8 mouse cellular contexts compared by ENCODE assay signal in genomic region chr9:15045084-15045669, GRCm38 (mm10). TPM values are rescaled to one million over a fixed set of nuclear protein-coding genes. Genes with fewer than 3 reads are reported as not detected.
DNase-seq lines count a peak whose midpoint lies in the region; ATAC-seq lines count a peak whose summit lies in the region.

Gene Panx1 (minus strand): TSS chr9:15045478.

- H3K9ac ChIP-seq in heart, embryonic 15.5 days = peak within 1 kb of the TSS; percentile 86
- peak within 1 kb of the TSS; percentile 45; the same call in 1 of the 2 replicates for H3K9ac ChIP-seq in liver, embryonic 15.5 days
- peak within 1 kb of the TSS; percentile 94 for H3K9ac ChIP-seq in neural tube, embryonic 11.5 days (ENCODE audit: low read length)
- peak within 1 kb of the TSS; percentile 88 for H3K9ac ChIP-seq in stomach, embryonic 16.5 days (ENCODE audit: low read length)

- H3K27ac ChIP-seq in forebrain, embryonic 10.5 days = peak within 1 kb of the TSS; percentile 95
- H3K27ac ChIP-seq in heart, embryonic 15.5 days = peak within 1 kb of the TSS; percentile 81
- no peak within 1 kb of the TSS for H3K27ac ChIP-seq in liver, embryonic 15.5 days (replicated peaks)
- H3K27ac ChIP-seq in neural tube, embryonic 11.5 days (ENCODE audit: low read depth, low read length) = peak within 1 kb of the TSS; percentile 90
- H3K27ac ChIP-seq in stomach, embryonic 16.5 days (ENCODE audit: low read length) = peak within 1 kb of the TSS; percentile 82

- DNase-seq in forebrain, embryonic 10.5 days (ENCODE audit: extremely low spot score, low spot score) = peak; percentile 80
- peak; percentile 82 for DNase-seq in kidney, postnatal 10 days
- DNase-seq in neural tube, embryonic 11.5 days (ENCODE audit: low spot score) = peak; percentile 90

- no peak for ATAC-seq in erythroblast, adult 5-6 weeks (replicated peaks; ENCODE audit: low FRiP score, poor library complexity, severe bottlenecking)
- peak; percentile 73 for ATAC-seq in heart, embryonic 15.5 days (replicated peaks; ENCODE audit: insufficient number of reproducible peaks, insufficient read depth, low FRiP score, low read depth)
- peak; percentile 59 for ATAC-seq in liver, embryonic 15.5 days (ENCODE audit: insufficient read depth)
- peak; percentile 84 for ATAC-seq in neural tube, embryonic 11.5 days (ENCODE audit: insufficient read depth, low FRiP score, low TSS enrichment)
- peak; percentile 86 for ATAC-seq in stomach, embryonic 16.5 days (ENCODE audit: insufficient read depth, low FRiP score)

- H3K4me3 ChIP-seq in erythroblast, embryonic 14.5 days (replicated peaks) = peak within 1 kb of the TSS; percentile 57
- peak within 1 kb of the TSS; percentile 92 for H3K4me3 ChIP-seq in forebrain, embryonic 10.5 days
- peak within 1 kb of the TSS; percentile 91 for H3K4me3 ChIP-seq in heart, embryonic 15.5 days
- peak within 1 kb of the TSS; percentile 62 for H3K4me3 ChIP-seq in liver, embryonic 15.5 days (replicated peaks)
- H3K4me3 ChIP-seq in neural tube, embryonic 11.5 days (ENCODE audit: low read depth, low read length) = peak within 1 kb of the TSS; percentile 67
- H3K4me3 ChIP-seq in stomach, embryonic 16.5 days (replicated peaks; ENCODE audit: low read length) = peak within 1 kb of the TSS; percentile 74

- no peaks in the 10 kb centered on the region for H3K36me3 ChIP-seq in erythroblast, embryonic 14.5 days (ENCODE audit: control insufficient read depth)
- H3K36me3 ChIP-seq in forebrain, embryonic 10.5 days (replicated peaks) = peaks cover 16% of the 10 kb centered on the region
- H3K36me3 ChIP-seq in heart, embryonic 15.5 days = no peaks in the 10 kb centered on the region
- no peaks in the 10 kb centered on the region for H3K36me3 ChIP-seq in liver, embryonic 15.5 days (replicated peaks)
- H3K36me3 ChIP-seq in neural tube, embryonic 11.5 days (ENCODE audit: control insufficient read depth, insufficient read depth, low read length) = no peaks in the 10 kb centered on the region
- H3K36me3 ChIP-seq in stomach, embryonic 16.5 days (ENCODE audit: control insufficient read depth, insufficient read depth, low read length) = no peaks in the 10 kb centered on the region

- 0% methylated on average over 63 of the region's 68 CpGs for WGBS in forebrain, embryonic 10.5 days
- WGBS in heart, embryonic 15.5 days = under 1% methylated on average over 68 of the region's 68 CpGs
- under 1% methylated on average over 68 of the region's 68 CpGs for WGBS in liver, embryonic 15.5 days (ENCODE audit: insufficient replicate concordance)
- WGBS in neural tube, embryonic 11.5 days = under 1% methylated on average over 65 of the region's 68 CpGs
- WGBS in stomach, embryonic 16.5 days = 1% methylated on average over 61 of the region's 68 CpGs

- H3K4me1 ChIP-seq in erythroblast, embryonic 14.5 days (ENCODE audit: control insufficient read depth) = peaks cover 7% of the 10 kb centered on the region
- peaks cover 27% of the 10 kb centered on the region for H3K4me1 ChIP-seq in forebrain, embryonic 10.5 days
- H3K4me1 ChIP-seq in heart, embryonic 15.5 days (replicated peaks) = peaks cover 14% of the 10 kb centered on the region
- peaks cover 5% of the 10 kb centered on the region; the same call in 1 of the 2 replicates for H3K4me1 ChIP-seq in liver, embryonic 15.5 days (replicated peaks)
- peaks cover 9% of the 10 kb centered on the region; the same call in 1 of the 2 replicates for H3K4me1 ChIP-seq in neural tube, embryonic 11.5 days (ENCODE audit: control insufficient read depth, insufficient read depth, low read length)
- H3K4me1 ChIP-seq in stomach, embryonic 16.5 days (ENCODE audit: control insufficient read depth, insufficient read depth, low read length) = peaks cover 8% of the 10 kb centered on the region; the same call in 1 of the 2 replicates

- peak within 1 kb of the TSS; percentile 90 for H3K4me2 ChIP-seq in heart, embryonic 15.5 days
- peak within 1 kb of the TSS; percentile 70 for H3K4me2 ChIP-seq in liver, embryonic 15.5 days
- peak within 1 kb of the TSS; percentile 73 for H3K4me2 ChIP-seq in neural tube, embryonic 11.5 days (ENCODE audit: low read depth)
- peak within 1 kb of the TSS; percentile 78 for H3K4me2 ChIP-seq in stomach, embryonic 16.5 days (ENCODE audit: low read depth, low read length)

- peaks cover 22% of the 10 kb centered on the region for H3K27me3 ChIP-seq in erythroblast, embryonic 14.5 days (ENCODE audit: control insufficient read depth)
- peaks cover 6% of the 10 kb centered on the region; the same call in 1 of the 2 replicates for H3K27me3 ChIP-seq in forebrain, embryonic 10.5 days (ENCODE audit: poor library complexity, severe bottlenecking)
- 0 out of 2 replicates have a peak, but pooled peaks cover 3% of the 10 kb centered on the region for H3K27me3 ChIP-seq in heart, embryonic 15.5 days
- peaks cover 30% of the 10 kb centered on the region for H3K27me3 ChIP-seq in liver, embryonic 15.5 days
- H3K27me3 ChIP-seq in neural tube, embryonic 11.5 days (ENCODE audit: control insufficient read depth, insufficient read depth, low read length) = no peaks in the 10 kb centered on the region
- H3K27me3 ChIP-seq in stomach, embryonic 16.5 days (ENCODE audit: control insufficient read depth, insufficient read depth, low read length) = no peaks in the 10 kb centered on the region

- no peaks in the 10 kb centered on the region for H3K9me3 ChIP-seq in erythroblast, embryonic 14.5 days (ENCODE audit: control insufficient read depth, low read length)
- no peaks in the 10 kb centered on the region for H3K9me3 ChIP-seq in forebrain, embryonic 10.5 days
- H3K9me3 ChIP-seq in heart, embryonic 15.5 days (replicated peaks) = no peaks in the 10 kb centered on the region
- H3K9me3 ChIP-seq in liver, embryonic 15.5 days (replicated peaks) = no peaks in the 10 kb centered on the region
- no peaks in the 10 kb centered on the region for H3K9me3 ChIP-seq in neural tube, embryonic 11.5 days (ENCODE audit: control insufficient read depth, low read length)
- H3K9me3 ChIP-seq in stomach, embryonic 16.5 days (replicated peaks; ENCODE audit: control insufficient read depth, low read length) = no peaks in the 10 kb centered on the region

RNA-seq across cellular contexts. Expression of gene Panx1, which starts in this region (rescaled TPM):
- polyA plus RNA-seq in erythroblast, embryonic 14.5 days (2012) = 0.02 TPM in 1 of 2 replicates, not detected in the other
- 0.42 and 0.77 TPM in 2 replicates for total RNA-seq in erythroblast, adult 5-6 weeks (2015; ENCODE audit: low replicate concordance)
- total RNA-seq in erythroblast, adult 5-6 weeks (2017; ENCODE audit: low replicate concordance) = 0.42 and 1.3 TPM in 2 replicates
- polyA plus RNA-seq in forebrain, embryonic 10.5 days (2016; fragmentation: Nextera tagmentation; extraction: Ambion mirVana) = 68.8 and 69.9 TPM in 2 replicates
- polyA plus RNA-seq in heart, embryonic 15.5 days (2015; fragmentation: Nextera tagmentation; extraction: Ambion mirVana) = 17.9 and 27.0 TPM in 2 replicates
- polyA plus RNA-seq in liver, embryonic 15.5 days (2015; fragmentation: Nextera tagmentation; extraction: Ambion mirVana) = 4.4 and 5.9 TPM in 2 replicates
- 112 and 118 TPM in 2 replicates for polyA plus RNA-seq in neural tube, embryonic 11.5 days (2014; fragmentation: Nextera tagmentation; extraction: Ambion mirVana)
- polyA plus RNA-seq in stomach, embryonic 16.5 days (2015; fragmentation: Nextera tagmentation; extraction: Ambion mirVana) = 24.6 and 25.9 TPM in 2 replicates
